Mouse (Mus musculus) heart, postnatal 0 days (tissue): Measurements from ENCODE around the gene Clec16a. TPM values are rescaled to one million over a fixed set of nuclear protein-coding genes. Genes with fewer than 3 reads are reported as not detected.

Source experiments
- ATAC-seq: fragments of 200-750 bp; cut with Nextera tagmentation; 2 replicates; pipeline ENCODE4 v1.8.0; 2017; ENCODE audit warnings: low read depth, moderate number of reproducible peaks, moderate library complexity; ENCODE audit not compliant: insufficient read depth
- DNase-seq: peaks from one replicate; pipeline ENCODE4 v3.0.0-alpha.2; 2016; ENCODE audit warnings: low spot score
- H3K27ac ChIP-seq: fragments of 300-500 bp; sonication (generic); 2 replicates; pipeline ENCODE4 v1.5.1; 2014; ENCODE audit warnings: low read depth, mild to moderate bottlenecking
- H3K27me3 ChIP-seq: fragments of 300-500 bp; sonication (generic); 2 replicates; pipeline ENCODE4 v1.6.1; 2014; ENCODE audit warnings: low read length, mixed read lengths; ENCODE audit not compliant: control insufficient read depth, insufficient read depth
- H3K36me3 ChIP-seq: fragments of 300-500 bp; sonication (generic); replicated peaks from 2 replicates; pipeline ENCODE4 v1.6.1; 2014; ENCODE audit warnings: low read length, mixed read lengths; ENCODE audit not compliant: control insufficient read depth, insufficient read depth
- H3K4me1 ChIP-seq: fragments of 300-500 bp; sonication (generic); 2 replicates; pipeline ENCODE4 v1.6.1; 2014; ENCODE audit warnings: antibody characterized with exemption; ENCODE audit not compliant: control insufficient read depth, insufficient read depth
- H3K4me2 ChIP-seq: fragments of 300-500 bp; sonication (generic); 2 replicates; pipeline ENCODE4 v1.6.1; 2014; ENCODE audit warnings: low read depth, mild to moderate bottlenecking, low read length, moderate library complexity
- H3K4me3 ChIP-seq: fragments of 300-500 bp; sonication (generic); 2 replicates; pipeline ENCODE4 v1.5.1; 2014; ENCODE audit warnings: low read depth, low read length
- H3K9ac ChIP-seq: fragments of 300-500 bp; sonication (generic); replicated peaks from 2 replicates; pipeline ENCODE4 v1.6.1; 2014; ENCODE audit warnings: low read depth, low read length, mixed read lengths
- H3K9me3 ChIP-seq: fragments of 300-500 bp; sonication (generic); replicated peaks from 2 replicates; pipeline ENCODE4 v1.6.1; 2016; ENCODE audit warnings: low read length; ENCODE audit not compliant: control insufficient read depth
- CTCF ChIP-seq: IDR thresholded peaks from 2 replicates; pipeline ENCODE4 v1.5.1; 2016; ENCODE audit warnings: antibody characterized with exemption, control low read depth, low read depth
- EP300 ChIP-seq: IDR thresholded peaks from 2 replicates; pipeline ENCODE4 v1.6.1; 2016; ENCODE audit warnings: antibody characterized with exemption, low read depth
- WGBS: fragments of 180-500 bp; shearing (Covaris S2); extraction: QIAGEN DNeasy Blood & Tissue Kit; methylation state at CpG from one replicate; pipeline ENCODE4 v1.1.7; 2014; 5-methylcytosine and 5-hydroxymethylcytosine counted together
- polyA plus RNA-seq: library from polyadenylated mRNA; unstranded; fragments of >200 nt; fragmentation: Nextera tagmentation; extraction: Ambion mirVana; gene quantifications from 2 replicates; pipeline ENCODE4 v1.2.1, GENCODE M21; 2015
- total RNA-seq: library from RNA; depleted of rRNA; stranded (reverse); fragments of >200 nt; gene quantifications from 2 replicates; pipeline ENCODE4 v1.2.3, GENCODE M21; 2014; ENCODE audit warnings: low replicate concordance

Clec16a gene
- total and polyA plus RNA-seq, 2 experiments from 2014 or later: 37.7 to 39.6 TPM

- H3K27ac ChIP-seq: peak overlapping the region; percentile 18; the same call in 1 of the 2 replicates
- H3K27me3 ChIP-seq: no peaks in the 10 kb centered on the region
- DNase-seq (no peak), ATAC-seq (no peak)
- H3K9ac ChIP-seq: no peak overlapping the region
- no peak overlapping the region for H3K4me3 ChIP-seq
- WGBS: 82% methylated on average over 5 of the region's 5 CpGs
- TF ChIP-seq EP300 (no peak), CTCF (no peak)
- no peaks in the 10 kb centered on the region for H3K4me1 ChIP-seq
- H3K9me3 ChIP-seq: no peaks in the 10 kb centered on the region
- no peaks in the 10 kb centered on the region for H3K36me3 ChIP-seq
- no peak overlapping the region for H3K4me2 ChIP-seq
Observed at GRCm38 (mm10) chr16:10715211-10715610, 170.1 kb downstream of the Clec16a start.

GRCm38 (mm10) chr16:10715632-10716031, 170.5 kb downstream of the Clec16a start:
- TF ChIP-seq EP300: no peak
- H3K9me3 ChIP-seq: no peaks in the 10 kb centered on the region
- peak overlapping the region; percentile 18; the same call in 1 of the 2 replicates for H3K27ac ChIP-seq
- H3K9ac ChIP-seq: no peak overlapping the region
- ATAC-seq: no peak
- H3K4me2 ChIP-seq: no peak overlapping the region
- DNase-seq: no peak
- no peaks in the 10 kb centered on the region for H3K27me3 ChIP-seq
- 89% methylated on average over 2 of the region's 2 CpGs for WGBS
- H3K36me3 ChIP-seq: no peaks in the 10 kb centered on the region
- no peaks in the 10 kb centered on the region for H3K4me1 ChIP-seq
- H3K4me3 ChIP-seq: no peak overlapping the region

GRCm38 (mm10) chr16:10716696-10717095, 171.6 kb downstream of the Clec16a start:
- ATAC-seq: no peak
- Histone ChIP-seq H3K9me3 (no peaks in the 10 kb centered on the region), H3K4me3 (no peak overlapping the region), H3K9ac (no peak overlapping the region), H3K4me1 (no peaks in the 10 kb centered on the region), H3K36me3 (no peaks in the 10 kb centered on the region), H3K27ac (no peak overlapping the region), H3K27me3 (no peaks in the 10 kb centered on the region), H3K4me2 (no peak overlapping the region)
- 55% methylated on average over 2 of the region's 2 CpGs for WGBS
- no peak for DNase-seq
- no peak for TF ChIP-seq EP300
- TF ChIP-seq CTCF: no peak

GRCm38 (mm10) chr16:10719971-10720370, 174.8 kb downstream of the Clec16a start:
- Histone ChIP-seq H3K9me3 (no peaks in the 10 kb centered on the region), H3K4me1 (no peaks in the 10 kb centered on the region), H3K27ac (no peak overlapping the region), H3K36me3 (no peaks in the 10 kb centered on the region), H3K4me2 (no peak overlapping the region), H3K27me3 (no peaks in the 10 kb centered on the region), H3K9ac (no peak overlapping the region), H3K4me3 (no peak overlapping the region)
- 74% methylated on average over 6 of the region's 6 CpGs for WGBS
- TF ChIP-seq EP300: no peak
- no peak for TF ChIP-seq CTCF
- DNase-seq: no peak
- ATAC-seq: no peak

- ATAC-seq: no peak
- Histone ChIP-seq H3K36me3 (no peaks in the 10 kb centered on the region), H3K9me3 (no peaks in the 10 kb centered on the region), H3K4me1 (no peaks in the 10 kb centered on the region), H3K27me3 (no peaks in the 10 kb centered on the region), H3K4me2 (no peak overlapping the region), H3K27ac (no peak overlapping the region), H3K4me3 (no peak overlapping the region), H3K9ac (no peak overlapping the region)
- WGBS: 41% methylated on average over 1 of the region's 1 CpGs
- TF ChIP-seq EP300 (no peak), CTCF (no peak)
- DNase-seq: no peak
Observed at GRCm38 (mm10) chr16:10722882-10723544, 177.9 kb downstream of the Clec16a start.
